Comparison of ENCODE assay signal across 9 mouse cellular contexts in the genomic region with DNA sequence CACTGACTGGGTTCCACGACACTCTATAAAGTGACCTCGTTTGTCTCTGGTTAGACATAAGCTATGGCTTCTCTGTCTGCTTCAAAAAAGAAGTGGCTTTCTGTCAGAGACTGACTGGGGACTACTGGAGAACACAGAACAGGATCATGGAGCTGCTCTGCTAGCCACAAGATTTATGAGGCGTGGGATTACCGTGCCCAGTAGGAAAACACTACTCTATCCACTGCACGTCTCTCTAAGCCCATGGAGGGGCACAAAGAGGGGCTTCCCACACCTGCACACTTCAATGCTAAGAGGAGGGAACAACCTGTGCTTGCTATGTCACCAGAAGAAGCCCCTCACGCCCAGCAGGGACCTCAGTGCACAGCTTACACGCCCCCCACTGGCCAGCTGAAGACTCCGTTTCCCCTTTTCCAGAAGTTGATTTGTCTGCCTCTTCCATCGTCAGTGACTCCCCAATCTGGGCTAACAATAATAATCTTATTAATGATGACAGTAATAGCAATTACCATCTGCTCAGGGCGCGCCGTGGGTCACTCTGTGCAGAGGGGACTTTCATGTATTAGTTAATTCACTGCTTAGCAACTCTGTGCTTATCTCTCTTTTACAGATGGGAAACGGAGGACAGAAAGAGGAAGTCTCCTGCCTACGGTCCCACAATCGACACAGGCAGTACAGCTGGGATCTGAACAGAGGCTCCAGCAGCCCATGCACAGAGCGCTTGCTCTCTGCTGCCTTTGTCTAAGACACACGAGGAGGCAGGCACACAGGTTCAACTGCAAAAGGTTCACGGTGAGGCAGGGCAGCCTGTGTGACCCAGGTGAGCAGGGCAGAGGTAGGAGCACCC.
DNase-seq lines count a peak whose midpoint lies in the region; ATAC-seq lines count a peak whose summit lies in the region.
"Had no signal": no experiment of that assay in that cellular context is flagged by ENCODE, and none has a peak within 500 bp of the region (broad histone marks: within the 10 kb centered on the region; RNA-seq: fewer than 3 reads in every experiment).

No protein-coding gene starts in this region.

- H3K4me1 ChIP-seq in kidney, embryonic 16.5 days (ENCODE audit: insufficient read depth, low read length), result peaks cover 33% of the 10 kb centered on the region
- H3K4me1 ChIP-seq in forebrain, embryonic 16.5 days (replicated peaks; ENCODE audit: control insufficient read depth, insufficient read depth, low read length), result peaks cover 44% of the 10 kb centered on the region
- H3K4me1 ChIP-seq in limb, embryonic 11.5 days (ENCODE audit: control insufficient read depth, insufficient read depth, low read length), result peaks cover 13% of the 10 kb centered on the region
- peaks cover 84% of the 10 kb centered on the region for H3K4me1 ChIP-seq in neural tube, embryonic 13.5 days (replicated peaks)

- intact Hi-C loops in left cerebral cortex, postnatal 36 days (cut with DNase I), result no loop called here

- peak overlapping the region; percentile 54 for H3K27ac ChIP-seq in kidney, embryonic 16.5 days (ENCODE audit: low read length)
- H3K27ac ChIP-seq in forebrain, embryonic 16.5 days (ENCODE audit: low read length), result 0 out of 2 replicates have a peak overlapping the region, but pooled peaks have one; percentile 16
- no peak overlapping the region for H3K27ac ChIP-seq in limb, embryonic 11.5 days (replicated peaks; ENCODE audit: low read depth, low read length)
- peak overlapping the region; percentile 78 for H3K27ac ChIP-seq in neural tube, embryonic 13.5 days (replicated peaks)

- 23% methylated on average over 18 of the region's 18 CpGs for WGBS in kidney, embryonic 16.5 days
- 56% methylated on average over 18 of the region's 18 CpGs for whole genome bisulfite sequencing in forebrain, embryonic 16.5 days
- 67% methylated on average over 18 of the region's 18 CpGs for WGBS in limb, embryonic 11.5 days
- WGBS in neural tube, embryonic 13.5 days, result 27% methylated on average over 18 of the region's 18 CpGs

- no peaks in the 10 kb centered on the region for H3K9me3 ChIP-seq in kidney, embryonic 16.5 days (ENCODE audit: low read length)
- no peaks in the 10 kb centered on the region for H3K9me3 ChIP-seq in forebrain, embryonic 16.5 days (ENCODE audit: control insufficient read depth, low read length)
- no peaks in the 10 kb centered on the region for H3K9me3 ChIP-seq in limb, embryonic 11.5 days (ENCODE audit: control insufficient read depth, low read length)
- no peaks in the 10 kb centered on the region for H3K9me3 ChIP-seq in neural tube, embryonic 13.5 days

- H3K36me3 ChIP-seq in kidney, embryonic 16.5 days (ENCODE audit: insufficient read depth, low read length), result no peaks in the 10 kb centered on the region
- no peaks in the 10 kb centered on the region for H3K36me3 ChIP-seq in forebrain, embryonic 16.5 days (ENCODE audit: control insufficient read depth, insufficient read depth)
- H3K36me3 ChIP-seq in limb, embryonic 11.5 days (ENCODE audit: control insufficient read depth, insufficient read depth, low read length), result no peaks in the 10 kb centered on the region
- no peaks in the 10 kb centered on the region for H3K36me3 ChIP-seq in neural tube, embryonic 13.5 days

- no peaks in the 10 kb centered on the region for H3K27me3 ChIP-seq in kidney, embryonic 16.5 days (ENCODE audit: insufficient read depth, low read length)
- no peaks in the 10 kb centered on the region for H3K27me3 ChIP-seq in forebrain, embryonic 16.5 days (replicated peaks; ENCODE audit: control insufficient read depth, insufficient read depth, low read length)
- no peaks in the 10 kb centered on the region for H3K27me3 ChIP-seq in limb, embryonic 11.5 days (ENCODE audit: control insufficient read depth, insufficient read depth, low read length)
- no peaks in the 10 kb centered on the region for H3K27me3 ChIP-seq in neural tube, embryonic 13.5 days
- H3K27me3 ChIP-seq: Patski had no signal

- no peak overlapping the region for H3K4me3 ChIP-seq in kidney, embryonic 16.5 days (ENCODE audit: low read length)
- H3K4me3 ChIP-seq in forebrain, embryonic 16.5 days (replicated peaks; ENCODE audit: low read length), result no peak overlapping the region
- H3K4me3 ChIP-seq in limb, embryonic 11.5 days (ENCODE audit: low read depth, low read length), result no peak overlapping the region
- H3K4me3 ChIP-seq in neural tube, embryonic 13.5 days, result no peak overlapping the region

- DNase-seq in kidney, adult 18-20 months, result no peak
- DNase-seq in limb, embryonic 11.5 days (ENCODE audit: low spot score), result no peak
- DNase-seq in left cerebral cortex, postnatal 36 days (ENCODE audit: low spot score in 2 of 2), result no peak
- DNase-seq in layer of hippocampus, adult 11-12 months (ENCODE audit: low spot score), result no peak
- no peak for DNase-seq in yolk sac, embryonic 10.5 days (ENCODE audit: low spot score)

- H3K9ac ChIP-seq in kidney, embryonic 16.5 days (replicated peaks; ENCODE audit: low read length), result peak overlapping the region; percentile 39
- H3K9ac ChIP-seq in forebrain, embryonic 16.5 days (replicated peaks; ENCODE audit: low read depth, low read length), result no peak overlapping the region
- no peak overlapping the region for H3K9ac ChIP-seq in limb, embryonic 11.5 days (ENCODE audit: low read length)
- H3K9ac ChIP-seq in neural tube, embryonic 13.5 days, result peak overlapping the region; percentile 65

- H3K4me2 ChIP-seq in kidney, embryonic 16.5 days (replicated peaks; ENCODE audit: low read depth, low read length), result peak overlapping the region; percentile 30
- H3K4me2 ChIP-seq in forebrain, embryonic 16.5 days (ENCODE audit: low read length), result no peak overlapping the region
- H3K4me2 ChIP-seq in limb, embryonic 11.5 days (ENCODE audit: low read depth, severe bottlenecking), result no peak overlapping the region
- H3K4me2 ChIP-seq in neural tube, embryonic 13.5 days, result peak overlapping the region; percentile 33

- peak; percentile 76 for ATAC-seq in kidney, embryonic 16.5 days (ENCODE audit: low FRiP score, low TSS enrichment)
- no peak for ATAC-seq in forebrain, embryonic 16.5 days
- ATAC-seq in limb, embryonic 11.5 days (ENCODE audit: insufficient number of reproducible peaks, low FRiP score, low TSS enrichment, low read depth), result peak; percentile 55; the same call in 1 of the 2 replicates
- peak; percentile 54 for ATAC-seq in neural tube, embryonic 13.5 days (ENCODE audit: low read depth)
- ATAC-seq: Patski had no signal

Comparison
In these comparisons a context has a peak if more than half of its experiments do, and no peak if none do; other contexts are left out.
1. H3K4me2 ChIP-seq: peak in kidney, embryonic 16.5 days (single experiment) and neural tube, embryonic 13.5 days (single experiment); none in forebrain, embryonic 16.5 days (single experiment) and limb, embryonic 11.5 days (single experiment).
2. H3K9ac ChIP-seq: peak in kidney, embryonic 16.5 days (single experiment) and neural tube, embryonic 13.5 days (single experiment); none in forebrain, embryonic 16.5 days (single experiment) and limb, embryonic 11.5 days (single experiment).